Mouse (Mus musculus) lung, postnatal 0 days (tissue): Measurements from ENCODE around the gene Trub1.

Source experiments
- CTCF ChIP-seq: IDR thresholded peaks from 2 replicates; pipeline ENCODE4 v1.5.1; 2016; ENCODE audit warnings: antibody characterized with exemption, mild to moderate bottlenecking
- EP300 ChIP-seq: IDR thresholded peaks from 2 replicates; pipeline ENCODE4 v1.6.1; 2016; ENCODE audit warnings: antibody characterized with exemption, mild to moderate bottlenecking, control low read depth

GRCm38 (mm10) chr19:57479886-57480655, 27.4 kb downstream of the Trub1 start:
- no peak for TF ChIP-seq CTCF
- no peak for TF ChIP-seq EP300
